Mouse (Mus musculus) left cerebral cortex, postnatal 25 days (tissue): ENCODE data around the gene Dnaaf1. TPM values are rescaled to one million over a fixed set of nuclear protein-coding genes. Genes with fewer than 3 reads are reported as not detected.

Experiments used
- DNase-seq, 2 experiments: peaks; one replicate each; pipeline ENCODE4 v3.0.0; 2022; ENCODE audit warnings: low spot score in 2 of 2, mixed read lengths in 1 of 2
- intact Hi-C: fragments of 180-260 bp; cut with DNase I; formaldehyde crosslinking; loops from one replicate; pipeline ENCODE4 v1.15.1; 2025
- total RNA-seq, 2 experiments: library from RNA; stranded (reverse); gene quantifications; 2 replicates each; pipeline ENCODE4 v1.2.3; 2021

The Dnaaf1 gene
- total RNA-seq, 2 experiments from 2014 or later: 0.21 to 0.25 TPM

- no peak for DNase-seq
- intact Hi-C loops: no loop called here
Observed at GRCm38 (mm10) chr8:119620116-119620840, 45.2 kb downstream of the Dnaaf1 start.

- intact Hi-C loops: no loop called here
- no peak for DNase-seq
Observed at GRCm38 (mm10) chr8:119620848-119621465, 45.9 kb downstream of the Dnaaf1 start.

- intact Hi-C loops: no loop called here
- no peak for DNase-seq
Observed at GRCm38 (mm10) chr8:119622555-119622954, 47.5 kb downstream of the Dnaaf1 start.

GRCm38 (mm10) chr8:119623061-119623460 is 48.0 kb downstream of the Dnaaf1 start:
- intact Hi-C loops: no loop called here
- DNase-seq: no peak

- DNase-seq: no peak
- intact Hi-C loops: no loop called here
Observed at GRCm38 (mm10) chr8:119623744-119624143, 48.7 kb downstream of the Dnaaf1 start.

- intact Hi-C loops: no loop called here
- DNase-seq: no peak
Observed at GRCm38 (mm10) chr8:119624916-119625315, 49.9 kb downstream of the Dnaaf1 start.

GRCm38 (mm10) chr8:119625788-119626187 is 50.8 kb downstream of the Dnaaf1 start:
- DNase-seq: no peak
- intact Hi-C loops: no loop called here

- DNase-seq: no peak
- intact Hi-C loops: no loop called here
Observed at GRCm38 (mm10) chr8:119627199-119627598, 52.2 kb downstream of the Dnaaf1 start.

- no peak for DNase-seq
- intact Hi-C loops: no loop called here
Observed at GRCm38 (mm10) chr8:119627613-119628359, 52.8 kb downstream of the Dnaaf1 start.

GRCm38 (mm10) chr8:119630841-119631240 is 55.8 kb downstream of the Dnaaf1 start:
- intact Hi-C loops: no loop called here
- DNase-seq: no peak

- DNase-seq: no peak
- intact Hi-C loops: no loop called here
Observed at GRCm38 (mm10) chr8:119632246-119632645, 57.2 kb downstream of the Dnaaf1 start.

GRCm38 (mm10) chr8:119632909-119633308 is 57.9 kb downstream of the Dnaaf1 start:
- no peak for DNase-seq
- intact Hi-C loops: no loop called here

- intact Hi-C loops: no loop called here
- peak in 1 of 2 experiments; percentile 35 for DNase-seq
Observed at GRCm38 (mm10) chr8:119634616-119635336, 59.7 kb downstream of the Dnaaf1 start.

- DNase-seq: no peak
- intact Hi-C loops: no loop called here
Observed at GRCm38 (mm10) chr8:119635378-119635777, 60.3 kb downstream of the Dnaaf1 start, which contains the start of gene Kcng4. Gene Kcng4 (minus strand): TSS chr8:119635680.

- intact Hi-C loops: no loop called here
- DNase-seq: peak in 1 of 2 experiments; percentile 45
Observed at GRCm38 (mm10) chr8:119635958-119636357, 60.9 kb downstream of the Dnaaf1 start.

GRCm38 (mm10) chr8:119636766-119637165 is 61.7 kb downstream of the Dnaaf1 start:
- DNase-seq: no peak
- intact Hi-C loops: no loop called here

- intact Hi-C loops: no loop called here
Observed at GRCm38 (mm10) chr8:119637381-119637780, 62.3 kb downstream of the Dnaaf1 start.

GRCm38 (mm10) chr8:119638261-119638660 is 63.2 kb downstream of the Dnaaf1 start:
- intact Hi-C loops: no loop called here
- DNase-seq: no peak

More at GRCm38 (mm10) chr8:119637381-119637780, 62.3 kb downstream of the Dnaaf1 start:
- no peak for DNase-seq

GRCm38 (mm10) chr8:119639798-119640197 is 64.8 kb downstream of the Dnaaf1 start:
- no peak for DNase-seq
- intact Hi-C loops: no loop called here

GRCm38 (mm10) chr8:119641058-119641457 is 66.0 kb downstream of the Dnaaf1 start:
- intact Hi-C loops: no loop called here
- DNase-seq: no peak
